Mouse (Mus musculus): ENCODE measurements at regions not wholly inside any gene's neighbourhood (a gene's known extent, or its start where the extent isn't known, plus 50 kb on each side); places are given as distances from the start of the nearest gene placed in this dataset.

GRCm38 (mm10) chr1:55884576-55884975, 478.9 kb downstream of the Plcl1 start:
- intact Hi-C loops (cut with DNase I) = loop anchor here (10.0 kb wide), 1 partner anchor 1440 kb away; no protein-coding TSS in a partner anchor
- DNase-seq (ENCODE audit: extremely low spot score in 1 of 2, low spot score in 2 of 2) = no peak

GRCm38 (mm10) chr1:55886383-55887070, 480.8 kb downstream of the Plcl1 start:
- DNase-seq (ENCODE audit: extremely low spot score in 1 of 2, low spot score in 2 of 2) = peak; percentile 57 to 73
- intact Hi-C loops (cut with DNase I) = loop anchor here (5.0 to 10.0 kb wide), 3 partner anchors 1381 to 1506 kb away; no protein-coding TSS in a partner anchor

DNA sequence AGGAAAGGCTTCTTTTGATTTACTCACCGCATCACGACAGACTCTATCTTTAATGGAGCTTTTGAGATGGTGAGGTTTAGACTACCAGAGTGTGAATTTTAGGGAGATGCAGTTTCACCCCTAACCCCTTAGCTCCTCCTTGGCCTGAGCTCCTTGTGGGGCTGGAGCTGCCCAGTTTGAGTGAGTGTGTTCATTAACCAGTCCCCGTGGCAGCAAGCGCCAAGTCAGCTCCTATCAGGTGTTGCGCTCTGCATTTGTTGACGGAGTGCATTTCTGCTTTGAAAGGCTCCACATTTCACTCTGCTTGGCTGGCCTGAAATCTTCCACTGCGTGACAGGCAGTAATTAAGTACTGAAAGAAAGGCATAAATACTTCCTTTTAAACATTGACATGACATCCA, 481.7 kb downstream of the Plcl1 start:
- DNase-seq (ENCODE audit: extremely low spot score in 1 of 2, low spot score in 2 of 2) = no peak
- intact Hi-C loops (cut with DNase I) = loop anchor here (5.0 to 10.0 kb wide), 3 partner anchors 1380 to 1505 kb away; no protein-coding TSS in a partner anchor

GRCm38 (mm10) chr1:55888711-55889366, 483.1 kb downstream of the Plcl1 start:
- intact Hi-C loops (cut with DNase I) = loop anchor here (2.0 to 10.0 kb wide), 4 partner anchors 1088 to 1503 kb away; no protein-coding TSS in a partner anchor
- peak in 1 of 2 experiments; percentile 61 for DNase-seq (ENCODE audit: extremely low spot score in 1 of 2, low spot score in 2 of 2)

- intact Hi-C loops (cut with DNase I) = loop anchor here (2.0 to 5.0 kb wide), 2 partner anchors 67 to 1314 kb away; no protein-coding TSS in a partner anchor
- peak; percentile 39 to 74 for DNase-seq (ENCODE audit: extremely low spot score in 1 of 2, low spot score in 2 of 2)
These were observed 484.9 kb downstream of the Plcl1 start for GRCm38 (mm10) chr1:55890511-55891151.

- DNase-seq (ENCODE audit: extremely low spot score in 1 of 2, low spot score in 2 of 2) = no peak
- intact Hi-C loops (cut with DNase I) = loop anchor here (2.0 to 5.0 kb wide), 2 partner anchors 65 to 1313 kb away; no protein-coding TSS in a partner anchor
These were observed 486.2 kb downstream of the Plcl1 start for GRCm38 (mm10) chr1:55891894-55892293.

DNA sequence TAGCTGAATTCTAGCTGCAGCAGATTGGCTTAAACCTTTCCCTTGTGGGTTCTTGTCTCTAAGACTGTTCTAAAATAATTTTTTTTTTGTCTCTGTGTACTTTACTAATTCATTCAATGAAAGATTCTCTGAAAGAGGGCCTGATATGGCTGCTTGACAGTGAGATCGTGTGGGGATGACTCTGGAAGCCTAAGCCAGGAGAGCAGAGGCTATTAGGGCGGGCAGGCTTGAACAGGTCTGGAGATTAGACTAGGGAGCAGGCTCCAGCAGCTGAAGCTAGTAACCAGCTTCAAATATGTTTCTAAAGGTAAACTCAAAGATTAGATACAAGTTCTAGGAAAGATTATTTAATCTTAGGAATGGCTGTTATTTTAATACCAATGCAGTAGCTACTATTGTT, 491.9 kb downstream of the Plcl1 start:
- intact Hi-C loops (cut with DNase I) = loop anchor here (5.0 kb wide), 1 partner anchor 350 kb away; no protein-coding TSS in a partner anchor
- no peak for DNase-seq (ENCODE audit: extremely low spot score in 1 of 2, low spot score in 2 of 2)

GRCm38 (mm10) chr1:55898031-55898430, 492.3 kb downstream of the Plcl1 start:
- DNase-seq (ENCODE audit: extremely low spot score in 1 of 2, low spot score in 2 of 2) = no peak
- intact Hi-C loops (cut with DNase I) = loop anchor here (5.0 kb wide), 1 partner anchor 349 kb away; no protein-coding TSS in a partner anchor

DNA sequence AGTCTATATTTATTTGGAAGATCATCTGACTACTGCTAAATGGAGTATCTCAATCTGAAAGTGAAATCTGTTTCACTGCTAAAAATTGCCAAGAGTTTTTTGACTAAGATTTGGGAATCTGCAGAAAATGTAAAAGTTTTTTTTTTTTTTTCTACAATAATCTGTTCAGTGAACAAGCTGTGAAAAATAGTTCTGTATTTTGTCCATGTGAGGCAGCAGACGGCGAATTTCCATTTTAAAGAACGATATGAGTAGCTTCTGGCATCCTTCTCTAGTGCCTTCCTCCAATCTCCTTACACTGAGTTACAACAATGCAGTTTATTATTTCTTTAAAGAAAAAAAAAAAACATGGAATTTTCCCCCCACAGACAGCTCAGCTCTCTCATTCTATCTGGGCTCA, 494.3 kb downstream of the Plcl1 start:
- no peak for DNase-seq (ENCODE audit: extremely low spot score in 1 of 2, low spot score in 2 of 2)
- intact Hi-C loops (cut with DNase I) = no loop called here

DNA sequence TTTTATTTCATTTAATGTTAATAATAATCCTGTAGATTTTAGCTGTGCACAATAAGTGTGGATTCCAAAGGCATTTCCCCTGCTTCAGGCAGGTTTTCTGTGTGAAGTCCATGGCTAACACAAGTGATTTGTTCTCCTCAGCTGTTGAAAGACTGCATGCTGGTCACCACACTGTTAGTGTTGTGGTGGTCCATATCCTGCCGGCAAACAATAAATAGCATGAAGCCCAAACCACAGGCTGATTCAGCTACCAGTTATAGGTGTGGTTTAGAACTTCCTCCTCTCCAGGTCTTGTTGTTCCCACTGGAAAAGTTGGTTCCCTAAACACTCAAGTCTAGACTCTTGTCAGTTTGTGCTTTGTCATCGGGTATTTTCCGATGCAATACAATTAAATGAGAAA, 497.5 kb downstream of the Plcl1 start:
- DNase-seq (ENCODE audit: extremely low spot score in 1 of 2, low spot score in 2 of 2) = no peak
- intact Hi-C loops (cut with DNase I) = no loop called here

DNA sequence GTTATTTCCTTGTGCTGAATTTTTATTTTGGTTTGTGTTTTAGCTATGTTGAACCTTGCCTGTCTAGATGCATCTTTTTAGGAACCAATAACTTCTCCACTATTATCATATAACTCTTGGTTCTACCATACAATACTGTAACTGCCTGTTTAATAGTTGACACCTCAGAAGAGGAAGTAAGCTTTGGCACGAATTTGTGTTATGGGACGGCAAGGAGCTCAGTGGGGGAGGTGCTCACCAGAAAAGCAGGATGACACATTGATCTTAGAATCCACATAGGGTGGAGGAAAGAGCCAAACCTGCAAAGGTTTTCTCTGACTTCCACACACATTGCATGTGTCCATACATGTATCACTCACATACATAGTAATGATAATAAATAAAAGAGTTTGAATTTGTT, 498.9 kb downstream of the Plcl1 start:
- DNase-seq (ENCODE audit: extremely low spot score in 1 of 2, low spot score in 2 of 2) = no peak
- intact Hi-C loops (cut with DNase I) = no loop called here

DNA sequence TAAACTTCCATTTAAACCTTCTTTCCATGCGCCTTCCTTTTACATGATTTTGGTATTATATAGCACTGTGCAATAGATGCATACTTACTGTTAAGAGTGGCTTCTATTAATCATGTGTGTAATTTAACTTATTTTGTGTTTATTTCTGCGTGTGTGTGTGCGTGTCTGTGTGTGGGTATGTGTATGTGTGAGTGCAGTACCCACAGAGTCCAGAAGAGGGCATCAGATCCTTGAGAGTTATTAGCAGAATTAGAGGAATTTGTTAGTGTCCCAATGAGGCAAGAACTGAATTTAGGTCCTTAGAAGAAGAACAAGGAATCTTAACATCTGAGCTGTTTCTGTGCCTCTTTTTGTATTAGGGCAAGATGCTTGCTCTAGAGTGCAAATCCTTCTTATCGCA, 499.5 kb downstream of the Plcl1 start:
- no peak for DNase-seq (ENCODE audit: extremely low spot score in 1 of 2, low spot score in 2 of 2)
- intact Hi-C loops (cut with DNase I) = no loop called here

GRCm38 (mm10) chr1:55910024-55910423, 504.3 kb downstream of the Plcl1 start:
- DNase-seq (ENCODE audit: extremely low spot score in 1 of 2, low spot score in 2 of 2) = no peak
- intact Hi-C loops (cut with DNase I) = no loop called here

- intact Hi-C loops (cut with DNase I) = no loop called here
- no peak for DNase-seq (ENCODE audit: extremely low spot score in 1 of 2, low spot score in 2 of 2)
These were observed 508.6 kb downstream of the Plcl1 start for GRCm38 (mm10) chr1:55914284-55914683.

DNA sequence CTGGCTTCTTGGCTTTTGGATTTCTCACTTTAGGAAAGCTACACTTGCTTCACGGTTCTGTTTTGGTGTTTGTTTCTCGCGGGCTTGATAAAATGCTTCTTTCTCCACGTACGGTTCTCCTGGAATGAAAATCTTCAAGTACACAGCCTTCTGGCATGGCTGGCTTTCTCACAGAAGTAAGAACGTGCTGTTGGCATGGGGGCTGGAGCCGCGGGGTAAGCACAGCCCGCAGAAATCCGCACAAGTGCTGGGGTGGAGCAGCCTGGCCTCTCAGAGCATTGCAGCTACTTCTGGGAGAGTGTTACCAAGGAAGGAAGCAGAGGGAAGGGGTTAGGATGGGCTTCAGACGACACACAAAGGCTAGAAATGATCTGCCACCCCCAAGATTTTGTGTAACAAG, 510.2 kb downstream of the Plcl1 start:
- DNase-seq (ENCODE audit: extremely low spot score in 1 of 2, low spot score in 2 of 2) = no peak
- intact Hi-C loops (cut with DNase I) = no loop called here

- DNase-seq (ENCODE audit: extremely low spot score in 1 of 2, low spot score in 2 of 2) = no peak
- intact Hi-C loops (cut with DNase I) = no loop called here
These were observed 513.8 kb downstream of the Plcl1 start for GRCm38 (mm10) chr1:55919516-55919915.

DNA sequence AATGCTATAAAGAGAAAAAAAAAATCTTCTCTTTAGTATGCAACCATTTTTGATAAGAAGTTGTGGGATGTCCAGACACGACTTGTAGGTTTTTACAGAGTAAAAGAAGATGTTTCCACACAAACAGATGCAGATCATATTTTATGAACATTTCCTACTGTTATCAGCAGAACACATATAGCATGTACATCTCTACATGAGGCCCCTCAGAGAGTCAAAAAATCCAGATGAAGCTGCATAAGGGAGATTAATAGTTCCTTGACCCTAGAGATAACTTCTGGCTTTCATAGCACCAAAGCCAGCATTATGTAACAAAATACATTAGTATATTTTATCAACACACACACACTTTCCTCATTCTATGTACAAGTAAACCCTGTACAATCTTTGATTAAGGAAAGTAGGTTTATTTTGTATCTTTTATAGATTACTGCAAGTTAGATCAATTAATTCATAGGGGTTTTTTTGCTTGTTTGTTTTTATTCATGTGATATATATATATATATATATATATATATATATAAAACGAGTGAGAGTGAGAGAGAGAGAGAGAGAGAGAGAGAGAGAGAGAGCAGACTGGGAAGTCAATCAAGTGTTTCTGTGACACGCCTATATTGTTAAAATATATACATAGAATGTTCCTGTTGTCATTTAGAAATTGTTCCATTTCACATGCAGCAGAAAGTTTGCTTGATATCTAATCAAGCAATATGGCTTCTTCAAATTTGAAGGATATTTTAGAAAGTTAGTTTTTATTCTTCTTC, 541.2 kb downstream of the Plcl1 start:
- intact Hi-C loops (cut with DNase I) = no loop called here
- no peak for DNase-seq (ENCODE audit: extremely low spot score in 1 of 2, low spot score in 2 of 2)

DNA sequence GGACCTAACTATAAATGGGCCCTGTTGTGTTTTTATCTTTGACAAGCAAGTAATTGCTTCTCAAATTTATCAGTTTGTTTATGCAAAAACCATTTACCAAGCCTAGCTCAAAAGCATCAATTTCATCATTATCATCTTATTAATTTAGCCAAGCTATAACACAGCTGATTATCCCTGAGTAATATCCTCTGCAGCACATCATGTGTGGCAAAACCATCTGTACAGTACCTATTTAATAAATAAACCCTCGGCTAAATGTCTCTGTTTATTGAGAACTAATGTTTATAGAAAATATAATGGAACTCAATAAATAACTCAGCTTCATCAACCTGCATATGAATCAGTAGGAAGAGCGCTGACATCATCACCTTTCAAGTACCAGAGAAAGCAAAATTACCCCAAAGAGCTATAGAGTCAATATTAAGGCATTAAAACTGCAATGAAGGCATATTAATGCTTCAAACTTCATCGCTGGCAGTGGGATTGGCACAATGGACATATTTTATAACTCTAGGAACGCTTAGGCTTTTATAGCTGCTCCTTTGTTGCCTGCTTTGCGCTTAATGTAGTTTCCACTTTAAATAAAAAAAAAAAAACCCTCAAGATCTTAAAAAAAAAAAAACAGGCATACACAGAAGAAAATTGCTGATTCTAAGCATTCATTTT, 542.0 kb downstream of the Plcl1 start:
- no peak for DNase-seq (ENCODE audit: extremely low spot score in 1 of 2, low spot score in 2 of 2)
- intact Hi-C loops (cut with DNase I) = no loop called here
